Mouse (Mus musculus) kidney, adult 2 months (tissue): ENCODE data around the gene Gm11077. TPM values are rescaled to one million over a fixed set of nuclear protein-coding genes. Genes with fewer than 3 reads are reported as not detected.
A peak's percentile ranks its signal among the peaks of the same experiment; 100 is the strongest.

Source experiments
- DNase-seq: peaks from one replicate; pipeline ENCODE4 v3.0.0; 2021
- H3K27ac ChIP-seq: fragments of 200-500 bp; 2 replicates; pipeline ENCODE4 v1.5.1; 2012; ENCODE audit warnings: low read depth, low read length, control low read depth, inconsistent platforms; ENCODE audit not compliant: insufficient read depth
- H3K27me3 ChIP-seq: fragments of 200-500 bp; replicated peaks from 2 replicates; pipeline ENCODE4 v1.6.1; 2012; ENCODE audit warnings: mild to moderate bottlenecking, moderate library complexity, low read length, inconsistent platforms; ENCODE audit not compliant: control insufficient read depth, insufficient read depth
- H3K36me3 ChIP-seq: fragments of 200-500 bp; 2 replicates; pipeline ENCODE4 v1.6.1; 2012; ENCODE audit warnings: mild to moderate bottlenecking, moderate library complexity, low read length, inconsistent platforms; ENCODE audit not compliant: control insufficient read depth, insufficient read depth
- H3K4me1 ChIP-seq: fragments of 200-500 bp; 2 replicates; pipeline ENCODE4 v1.6.1; 2011; ENCODE audit warnings: low read length; ENCODE audit not compliant: control insufficient read depth, insufficient read depth
- H3K4me3 ChIP-seq: fragments of 200-500 bp; 2 replicates; pipeline ENCODE4 v1.5.1; 2011; ENCODE audit warnings: mild to moderate bottlenecking, low read depth, low read length, control low read depth; ENCODE audit not compliant: insufficient read depth
- CTCF ChIP-seq: fragments of 200-500 bp; conservative IDR thresholded peaks from 2 replicates; pipeline ENCODE4 v1.5.1; 2011; ENCODE audit warnings: low read depth, mild to moderate bottlenecking, control low read depth, low read length, moderate library complexity, mixed read lengths; ENCODE audit not compliant: insufficient read depth, insufficient read length
- POLR2A ChIP-seq: fragments of 200-500 bp; IDR thresholded peaks from one replicate; pipeline ENCODE4 v1.6.1; 2011; ENCODE audit warnings: low read depth, low read length, control low read depth
- WGBS: fragments of 180-500 bp; shearing (Covaris S2); methylation state at CpG from one replicate; pipeline ENCODE4 v1.1.7; 2018; 5-methylcytosine and 5-hydroxymethylcytosine counted together
- polyA plus RNA-seq: library from polyadenylated mRNA; depleted of rRNA; stranded (reverse); fragments of >200 nt; gene quantifications from 2 replicates; pipeline ENCODE4 v1.2.3, GENCODE M21; 2012

Gm11077 gene
- polyA plus RNA-seq, 1 experiment, result not detected

DNA sequence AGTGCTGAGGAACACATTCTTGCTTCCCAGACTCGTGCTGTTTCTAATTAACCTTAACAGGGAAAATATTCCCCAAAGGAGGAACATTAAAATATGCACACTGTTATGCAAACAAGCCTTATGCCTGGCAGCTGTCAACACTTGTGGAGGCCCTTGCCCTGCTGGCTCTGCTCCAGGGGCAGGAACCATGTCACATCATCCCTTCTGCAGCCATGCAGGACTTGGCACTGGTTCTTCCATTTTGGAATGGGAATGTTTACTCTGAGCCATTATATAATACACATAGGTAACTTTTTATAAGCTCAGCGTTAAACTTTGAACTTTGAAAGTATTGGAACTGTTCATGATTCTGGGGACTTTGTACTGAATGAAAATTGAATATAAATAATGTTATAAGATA, 18.5 kb downstream of the Gm11077 start:
- Histone ChIP-seq H3K4me3 (no peak overlapping the region), H3K27ac (no peak overlapping the region), H3K4me1 (no peaks in the 10 kb centered on the region), H3K36me3 (no peaks in the 10 kb centered on the region), H3K27me3 (no peaks in the 10 kb centered on the region)
- TF ChIP-seq CTCF, result no peak
- WGBS, result 71% methylated on average over 2 of the region's 2 CpGs
- DNase-seq, result peak; percentile 60

- TF ChIP-seq POLR2A, result no peak
- no peak for TF ChIP-seq CTCF
- DNase-seq, result peak; percentile 46
- no peaks in the 10 kb centered on the region for H3K4me1 ChIP-seq
- H3K4me3 ChIP-seq, result no peak overlapping the region
- peak overlapping the region; percentile 77 for H3K27ac ChIP-seq
- no peaks in the 10 kb centered on the region for H3K36me3 ChIP-seq
- no peaks in the 10 kb centered on the region for H3K27me3 ChIP-seq
- WGBS, result 46% methylated on average over 8 of the region's 8 CpGs
These were observed 21.4 kb downstream of the Gm11077 start for GRCm38 (mm10) chr6:140750371-140751080.

DNA sequence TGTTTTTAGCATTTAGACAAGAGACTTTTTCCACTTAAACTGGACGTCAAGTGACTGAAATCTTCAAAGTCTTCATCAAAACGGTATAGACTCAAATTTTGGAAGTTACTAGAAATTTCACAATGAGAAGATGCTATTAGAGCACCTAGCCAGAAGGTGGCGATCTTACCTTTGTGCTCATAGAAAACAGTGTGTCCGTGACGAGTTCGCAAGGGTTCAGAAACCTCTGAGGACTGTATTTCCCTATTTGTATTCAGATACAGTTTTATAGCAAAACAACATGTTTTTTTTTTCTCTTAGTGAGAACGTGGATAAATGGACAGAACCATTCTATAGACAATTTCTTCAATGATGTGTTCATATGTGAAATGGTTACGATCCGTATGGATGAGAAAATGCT, 37.3 kb downstream of the Gm11077 start:
- H3K27ac ChIP-seq, result no peak overlapping the region
- DNase-seq, result peak; percentile 51
- TF ChIP-seq POLR2A, result no peak
- peak; percentile 55 for TF ChIP-seq CTCF
- no peaks in the 10 kb centered on the region for H3K4me1 ChIP-seq
- no peak overlapping the region for H3K4me3 ChIP-seq
- WGBS, result 25% methylated on average over 9 of the region's 9 CpGs
- no peaks in the 10 kb centered on the region for H3K36me3 ChIP-seq
- no peaks in the 10 kb centered on the region for H3K27me3 ChIP-seq

DNA sequence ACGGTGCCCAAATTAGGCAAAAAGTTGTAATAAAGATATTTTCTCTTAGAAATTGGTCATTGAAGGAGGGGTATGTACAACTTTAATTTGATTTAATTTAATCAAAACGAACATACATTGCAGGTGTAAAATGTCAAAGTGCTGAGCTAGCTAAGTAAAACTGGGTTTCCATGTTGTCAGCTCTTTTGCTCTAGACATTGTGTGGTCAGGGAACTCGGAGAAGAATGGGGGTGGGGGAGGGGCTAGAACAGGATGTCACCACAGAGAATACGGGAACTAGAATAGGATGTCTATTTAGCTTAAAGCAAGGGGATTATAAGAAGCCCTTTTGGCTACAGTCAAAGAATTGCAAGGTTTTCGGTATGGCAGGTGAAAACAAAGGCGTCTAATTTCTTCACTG, 38.2 kb downstream of the Gm11077 start:
- no peak overlapping the region for H3K4me3 ChIP-seq
- H3K4me1 ChIP-seq, result no peaks in the 10 kb centered on the region
- WGBS, result 55% methylated on average over 6 of the region's 6 CpGs
- no peaks in the 10 kb centered on the region for H3K36me3 ChIP-seq
- no peak for TF ChIP-seq POLR2A
- no peak for TF ChIP-seq CTCF
- no peaks in the 10 kb centered on the region for H3K27me3 ChIP-seq
- no peak for DNase-seq
- H3K27ac ChIP-seq, result no peak overlapping the region

DNA sequence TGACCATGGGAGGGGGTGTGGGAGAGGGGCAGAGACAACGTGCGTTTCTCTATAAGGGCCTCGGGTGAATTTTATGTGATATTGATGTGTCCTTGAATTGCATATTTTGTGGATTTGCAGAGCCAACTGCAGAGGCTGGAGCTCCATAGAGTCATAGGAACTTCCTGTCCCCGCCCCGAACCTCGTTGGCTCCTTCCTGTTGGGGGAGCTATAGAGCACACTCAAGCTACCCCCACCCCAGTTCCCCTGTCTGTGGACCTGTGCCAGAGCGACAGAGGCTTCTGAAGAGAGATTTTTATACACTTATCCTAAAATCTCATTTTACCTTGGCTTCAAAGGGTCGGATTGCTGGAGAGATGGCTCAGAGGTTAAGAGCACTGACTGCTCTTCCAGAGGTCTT, 39.1 kb downstream of the Gm11077 start:
- H3K36me3 ChIP-seq, result no peaks in the 10 kb centered on the region
- WGBS, result 73% methylated on average over 8 of the region's 8 CpGs
- TF ChIP-seq POLR2A, result no peak
- no peaks in the 10 kb centered on the region for H3K4me1 ChIP-seq
- H3K4me3 ChIP-seq, result no peak overlapping the region
- no peaks in the 10 kb centered on the region for H3K27me3 ChIP-seq
- DNase-seq, result no peak
- no peak overlapping the region for H3K27ac ChIP-seq

DNA sequence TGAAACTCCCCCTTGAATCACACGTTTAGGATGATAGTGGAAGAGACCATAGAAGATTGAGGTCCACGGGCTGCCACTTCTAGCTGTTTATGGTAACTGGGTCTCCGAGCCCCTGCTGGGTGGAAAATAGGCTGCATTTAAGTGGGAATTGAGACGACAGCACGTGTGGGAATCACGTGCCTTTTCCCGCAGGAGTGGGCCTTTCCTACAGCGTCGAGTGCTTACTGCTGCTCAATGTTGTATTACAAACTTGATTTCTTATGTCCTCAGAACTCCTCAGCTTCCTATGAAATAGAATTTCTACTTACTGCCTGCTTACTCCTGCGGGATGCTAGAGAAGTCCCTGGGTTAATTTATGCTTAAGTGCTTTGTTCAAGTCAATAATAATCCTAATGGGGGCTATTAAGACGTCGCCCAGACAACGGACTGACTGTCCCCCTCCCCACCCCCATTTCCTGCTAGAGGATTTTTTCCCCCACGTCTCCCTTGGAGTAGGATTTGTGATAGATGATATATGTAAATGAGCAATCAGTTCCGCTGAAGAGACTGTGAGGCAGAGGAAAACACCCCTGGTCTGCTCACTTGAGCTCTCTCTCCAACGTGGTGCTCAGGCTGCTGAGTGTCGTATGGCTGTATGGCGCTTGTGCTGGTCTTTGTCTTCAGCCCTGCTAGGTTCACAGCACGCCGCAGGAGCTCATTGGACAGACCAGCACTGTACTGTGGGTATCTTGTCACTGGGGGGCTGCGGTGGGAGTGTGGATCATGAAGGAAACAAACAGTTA, 40.0 kb downstream of the Gm11077 start:
- DNase-seq, result no peak
- H3K4me1 ChIP-seq, result no peaks in the 10 kb centered on the region
- no peaks in the 10 kb centered on the region for H3K36me3 ChIP-seq
- 58% methylated on average over 21 of the region's 21 CpGs for WGBS
- H3K27me3 ChIP-seq, result no peaks in the 10 kb centered on the region
- H3K4me3 ChIP-seq, result no peak overlapping the region
- TF ChIP-seq POLR2A (no peak), CTCF (no peak)
- no peak overlapping the region for H3K27ac ChIP-seq

GRCm38 (mm10) chr6:140776274-140776673, 47.2 kb downstream of the Gm11077 start:
- no peak for DNase-seq
- no peaks in the 10 kb centered on the region for H3K36me3 ChIP-seq
- 88% methylated on average over 8 of the region's 8 CpGs for WGBS
- no peaks in the 10 kb centered on the region for H3K27me3 ChIP-seq
- no peak overlapping the region for H3K4me3 ChIP-seq
- H3K4me1 ChIP-seq, result no peaks in the 10 kb centered on the region
- no peak overlapping the region for H3K27ac ChIP-seq
- TF ChIP-seq CTCF (no peak), POLR2A (no peak)
